Mouse (Mus musculus) lung, adult 2 months (tissue): ENCODE measurements around the gene Prdx6. TPM values are rescaled to one million over a fixed set of nuclear protein-coding genes. Genes with fewer than 3 reads are reported as not detected.

Source experiments
- DNase-seq: peaks from one replicate; pipeline ENCODE4 v3.0.0; 2022
- H3K4me1 ChIP-seq: fragments of 200-500 bp; 2 replicates; pipeline ENCODE4 v1.6.1; 2011; ENCODE audit warnings: low read length; ENCODE audit not compliant: control insufficient read depth, insufficient read depth
- H3K4me3 ChIP-seq: fragments of 200-500 bp; replicated peaks from 2 replicates; pipeline ENCODE3; 2011; ENCODE audit warnings: low read depth, mild to moderate bottlenecking, control low read depth, low read length; ENCODE audit errors: extremely low read depth
- CTCF ChIP-seq: fragments of 200-500 bp; IDR thresholded peaks from 2 replicates; pipeline ENCODE4 v1.5.1; 2011; ENCODE audit warnings: mild to moderate bottlenecking, low read length, control low read depth; ENCODE audit not compliant: insufficient read depth
- POLR2A ChIP-seq: fragments of 200-500 bp; IDR thresholded peaks from 2 replicates; pipeline ENCODE4 v1.6.1; 2011; ENCODE audit warnings: low read depth, mild to moderate bottlenecking, control low read depth, low read length, borderline replicate concordance; ENCODE audit errors: extremely low read depth
- WGBS: fragments of 180-500 bp; shearing (Covaris S2); methylation state at CpG from one replicate; pipeline ENCODE4 v1.1.7; 2018; 5-methylcytosine and 5-hydroxymethylcytosine counted together
- polyA plus RNA-seq: library from polyadenylated mRNA; depleted of rRNA; stranded (reverse); fragments of >200 nt; gene quantifications from 2 replicates; pipeline ENCODE4 v1.2.3, GENCODE M21; 2012

Prdx6 gene
- polyA plus RNA-seq, 1 experiment = 466 TPM

DNA sequence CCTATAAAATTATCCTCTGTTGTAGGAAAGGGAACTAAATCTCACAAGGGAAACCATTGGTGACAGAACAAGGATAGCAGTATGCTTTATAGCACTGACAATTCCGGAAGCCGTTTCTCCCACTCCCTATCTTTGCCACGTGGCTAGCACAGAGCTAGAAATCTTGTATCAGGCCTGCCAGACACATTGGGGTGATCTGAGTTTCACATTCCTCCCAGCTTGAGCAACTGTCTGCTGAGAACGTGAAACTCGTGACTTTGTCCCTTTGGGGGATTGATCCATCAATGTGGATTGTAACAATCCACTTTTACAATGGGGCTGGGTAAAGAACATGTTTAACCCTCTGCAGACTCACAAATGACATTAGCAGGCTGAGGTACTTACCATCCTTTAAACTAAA is 17.9 kb upstream of the Prdx6 start:
- DNase-seq = no peak
- H3K4me3 ChIP-seq = no peak overlapping the region

DNA sequence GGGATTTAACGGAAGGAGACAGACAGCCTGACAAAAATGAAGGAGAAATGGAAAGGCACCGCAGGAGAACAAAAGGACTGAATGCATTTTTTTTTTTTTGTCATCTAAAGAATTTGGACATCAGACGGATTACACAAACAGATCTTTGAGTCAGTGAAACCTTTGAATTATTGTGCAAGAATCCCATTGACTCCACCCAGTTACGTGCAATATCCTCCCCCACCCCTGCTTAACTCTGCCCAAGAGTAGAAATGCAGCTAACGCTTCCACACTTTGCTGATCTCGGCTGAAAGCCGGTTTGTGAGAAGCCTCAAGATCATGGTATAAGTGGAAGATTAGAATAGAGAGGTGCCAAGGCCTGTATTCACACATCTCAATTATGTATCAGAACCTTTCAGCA is 17.1 kb upstream of the Prdx6 start:
- DNase-seq = no peak
- WGBS = 51% methylated on average over 7 of the region's 7 CpGs
- no peak overlapping the region for H3K4me3 ChIP-seq
- peaks cover 11% of the 10 kb centered on the region for H3K4me1 ChIP-seq
- no peak for TF ChIP-seq CTCF
- TF ChIP-seq POLR2A = no peak

More for the DNA sequence above, 17.9 kb upstream of the Prdx6 start:
- TF ChIP-seq POLR2A = no peak
- TF ChIP-seq CTCF = no peak
- WGBS = 42% methylated on average over 5 of the region's 5 CpGs
- H3K4me1 ChIP-seq = peaks cover 11% of the 10 kb centered on the region

DNA sequence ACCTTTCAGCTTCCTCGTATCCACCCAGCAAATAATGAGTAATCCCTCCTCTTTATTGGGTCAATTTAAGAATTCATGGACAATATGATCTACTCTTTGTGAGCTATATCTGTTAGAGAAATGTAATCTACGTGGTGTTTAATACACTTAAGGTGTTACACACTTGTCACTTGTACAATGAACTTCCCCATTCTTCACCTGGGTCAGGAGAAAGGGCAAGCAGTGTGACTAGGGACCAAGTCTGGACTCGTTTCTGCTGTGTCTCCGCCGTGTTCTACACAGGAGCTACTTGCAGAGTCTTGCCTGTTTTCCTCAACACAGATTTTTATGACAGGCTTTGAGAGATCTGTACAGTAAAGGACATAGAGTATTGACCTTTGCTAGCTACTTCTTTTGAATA is 13.9 kb upstream of the Prdx6 start:
- Histone ChIP-seq H3K4me1 (peaks cover 11% of the 10 kb centered on the region), H3K4me3 (no peak overlapping the region)
- TF ChIP-seq POLR2A (no peak), CTCF (no peak)
- WGBS = 69% methylated on average over 5 of the region's 5 CpGs
- DNase-seq = no peak

DNA sequence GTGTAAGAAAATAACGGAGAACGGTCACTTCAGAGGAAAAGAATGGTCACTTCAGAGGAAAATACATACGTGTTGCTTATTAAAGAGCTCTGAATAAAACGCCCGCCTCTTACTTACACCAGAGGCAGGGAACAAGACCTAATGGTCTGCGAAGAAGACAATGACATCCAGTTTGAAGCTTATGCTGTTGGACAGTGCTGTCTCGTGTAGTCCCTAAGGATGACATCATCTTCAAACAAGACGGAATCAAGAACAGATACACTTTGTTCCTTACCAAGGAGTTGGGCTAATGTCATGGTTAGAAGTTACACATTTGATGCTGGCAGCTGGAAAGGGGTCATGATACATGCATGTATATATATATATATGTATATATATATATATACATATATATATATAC is 12.6 kb upstream of the Prdx6 start:
- 91% methylated on average over 8 of the region's 8 CpGs for WGBS
- TF ChIP-seq CTCF (no peak), POLR2A (no peak)
- H3K4me1 ChIP-seq = peaks cover 6% of the 10 kb centered on the region
- no peak overlapping the region for H3K4me3 ChIP-seq
- no peak for DNase-seq

DNA sequence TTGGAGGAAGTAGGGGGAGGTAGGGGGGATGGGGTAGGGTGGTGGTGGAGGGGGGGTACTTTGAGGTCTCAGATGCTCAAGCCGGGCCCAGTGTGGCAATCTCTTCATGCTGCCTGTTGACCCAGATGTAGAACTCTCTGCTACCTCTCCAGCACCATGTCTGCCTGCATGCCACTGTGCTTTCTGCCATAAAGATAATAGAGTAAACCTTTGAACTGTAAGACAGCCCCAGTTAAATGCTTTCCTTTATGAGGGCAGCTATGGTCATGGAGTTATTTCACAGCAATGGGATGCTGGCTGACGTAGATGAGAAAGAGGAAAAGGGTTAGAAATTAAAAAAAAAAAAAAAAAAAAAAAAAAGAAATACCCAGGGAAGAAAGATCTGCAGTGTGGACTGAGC is 11.5 kb upstream of the Prdx6 start:
- no peak for DNase-seq
- 85% methylated on average over 2 of the region's 2 CpGs for WGBS
- no peaks in the 10 kb centered on the region; the same call in 1 of the 2 replicates for H3K4me1 ChIP-seq
- TF ChIP-seq CTCF (no peak), POLR2A (no peak)
- no peak overlapping the region for H3K4me3 ChIP-seq

DNA sequence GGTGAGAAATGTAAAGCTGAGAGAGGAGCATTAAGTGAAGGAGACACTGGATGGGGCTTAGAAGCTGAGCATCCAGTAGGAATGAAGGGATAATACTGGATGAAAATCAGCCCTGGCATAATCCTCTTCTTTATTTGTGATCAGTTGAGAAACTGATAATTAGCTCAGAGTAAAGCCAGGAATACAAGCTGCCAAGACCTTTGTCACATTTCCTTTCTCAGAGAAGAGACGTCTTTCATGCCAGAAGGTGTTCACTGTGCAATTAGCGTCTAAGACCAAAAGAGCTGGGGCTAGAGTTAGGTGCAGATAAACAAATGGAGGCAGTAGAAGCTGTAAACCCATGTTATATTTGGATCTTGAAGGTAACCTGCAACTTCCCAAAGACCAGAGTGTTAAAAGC is 9.7 kb upstream of the Prdx6 start:
- no peak for DNase-seq
- H3K4me1 ChIP-seq = no peaks in the 10 kb centered on the region; the same call in 1 of the 2 replicates
- 61% methylated on average over 2 of the region's 2 CpGs for WGBS
- no peak overlapping the region for H3K4me3 ChIP-seq
- TF ChIP-seq CTCF (no peak), POLR2A (no peak)

DNA sequence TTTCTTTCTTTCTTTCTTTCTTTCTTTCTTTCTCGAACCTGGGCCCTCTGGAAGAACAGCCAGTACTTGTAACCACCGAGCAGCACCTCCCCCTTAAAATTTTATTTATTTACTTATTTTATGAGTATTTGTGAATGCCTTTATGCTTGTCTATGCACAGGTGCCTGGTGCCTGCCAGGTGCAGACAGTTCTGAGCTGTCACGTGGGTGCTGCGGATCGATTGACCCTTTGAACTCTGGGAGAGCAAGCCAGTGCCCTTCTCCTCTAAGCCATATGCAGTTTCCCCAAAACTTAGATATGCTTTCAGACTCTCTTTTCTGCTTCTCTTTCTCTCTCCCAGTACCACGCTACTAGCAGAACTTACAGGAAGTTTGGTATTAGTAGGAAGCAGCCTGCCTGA is 8.1 kb upstream of the Prdx6 start:
- TF ChIP-seq POLR2A (no peak), CTCF (no peak)
- Histone ChIP-seq H3K4me3 (no peak overlapping the region), H3K4me1 (no peaks in the 10 kb centered on the region; the same call in 1 of the 2 replicates)
- DNase-seq = no peak
- 76% methylated on average over 6 of the region's 6 CpGs for WGBS

DNA sequence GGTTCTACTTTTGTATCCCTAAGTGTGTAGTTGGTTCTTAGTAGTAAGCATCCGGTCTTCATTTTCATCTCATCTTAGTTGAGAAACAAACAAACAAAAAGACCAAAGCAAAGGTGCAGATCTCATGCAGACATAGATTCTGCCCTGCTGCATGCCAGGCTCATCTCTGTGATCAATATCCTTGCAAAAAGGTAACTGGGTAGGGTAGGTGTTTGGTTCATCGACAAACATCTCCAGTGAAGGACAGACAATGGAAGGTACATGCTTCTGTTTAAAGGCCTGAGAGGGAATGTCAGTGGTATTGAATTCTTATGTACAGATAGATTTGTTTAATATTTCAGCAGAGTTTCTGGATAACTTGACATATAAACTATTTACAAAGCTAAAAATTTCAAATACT is 7.3 kb upstream of the Prdx6 start:
- 91% methylated on average over 2 of the region's 2 CpGs for WGBS
- Histone ChIP-seq H3K4me1 (no peaks in the 10 kb centered on the region; the same call in none of the 2 replicates), H3K4me3 (no peak overlapping the region)
- DNase-seq = no peak
- no peak for TF ChIP-seq CTCF
- TF ChIP-seq POLR2A = no peak

DNA sequence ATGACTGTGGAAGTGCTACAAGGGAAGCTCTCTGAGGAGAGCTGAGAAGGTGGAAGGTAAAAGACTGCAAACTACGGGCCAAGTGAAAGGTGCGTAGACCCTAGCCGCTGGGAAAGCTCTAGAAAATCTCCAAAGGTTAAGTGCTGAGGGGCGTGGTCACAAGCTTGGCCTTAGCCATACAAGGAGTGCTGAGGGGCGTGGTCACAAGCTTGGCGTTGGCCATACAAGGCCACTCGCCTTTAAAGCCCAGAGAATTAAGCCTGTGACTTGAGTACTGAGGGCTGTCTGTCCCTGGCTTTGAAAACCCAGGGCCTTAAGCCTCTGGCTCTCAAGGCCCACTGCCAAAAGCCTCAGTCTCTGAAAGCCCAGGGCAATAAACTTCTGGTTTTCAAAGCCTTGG is 5.9 kb upstream of the Prdx6 start:
- no peak for DNase-seq
- WGBS = 71% methylated on average over 7 of the region's 7 CpGs
- no peak for TF ChIP-seq CTCF
- no peak for TF ChIP-seq POLR2A
- no peak overlapping the region for H3K4me3 ChIP-seq
- peaks cover 3% of the 10 kb centered on the region for H3K4me1 ChIP-seq

DNA sequence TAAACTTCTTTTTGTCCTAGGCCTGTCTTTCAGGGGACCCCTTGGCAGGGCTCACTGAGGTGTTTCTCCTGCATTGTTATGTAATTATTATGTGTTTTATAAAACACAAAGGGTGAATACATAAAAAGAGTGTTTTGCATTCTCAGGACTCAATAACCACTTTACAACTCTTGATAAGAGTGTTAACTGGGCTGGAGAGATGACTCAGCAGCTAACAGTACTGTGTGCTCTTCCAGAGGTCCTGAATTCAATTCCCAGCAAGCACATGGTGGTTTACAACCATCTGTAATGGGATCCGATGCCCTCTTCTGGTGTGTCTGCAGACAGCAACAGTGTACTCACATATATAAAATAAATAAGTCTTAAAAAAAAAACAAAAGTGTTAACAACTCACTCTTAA is 3.3 kb upstream of the Prdx6 start:
- WGBS = 66% methylated on average over 1 of the region's 1 CpGs
- DNase-seq = no peak

More for the DNA sequence above, 3.3 kb upstream of the Prdx6 start:
- H3K4me1 ChIP-seq = peaks cover 7% of the 10 kb centered on the region
- TF ChIP-seq CTCF (no peak), POLR2A (no peak)
- H3K4me3 ChIP-seq = no peak overlapping the region
